Mouse (Mus musculus): ENCODE results near the gene Pagr1b. TPM values are rescaled to one million over a fixed set of nuclear protein-coding genes. Genes with fewer than 3 reads are reported as not detected.

Pagr1b gene
- not detected in 2 replicates for polyA plus RNA-seq (2015; fragmentation: Nextera tagmentation; extraction: Ambion mirVana)

DNA sequence TGATC is at the start of gene Pagr1b:
Gene Pagr1b (minus strand): TSS at position 4 of the 5 bp plus-strand sequence.

DNA sequence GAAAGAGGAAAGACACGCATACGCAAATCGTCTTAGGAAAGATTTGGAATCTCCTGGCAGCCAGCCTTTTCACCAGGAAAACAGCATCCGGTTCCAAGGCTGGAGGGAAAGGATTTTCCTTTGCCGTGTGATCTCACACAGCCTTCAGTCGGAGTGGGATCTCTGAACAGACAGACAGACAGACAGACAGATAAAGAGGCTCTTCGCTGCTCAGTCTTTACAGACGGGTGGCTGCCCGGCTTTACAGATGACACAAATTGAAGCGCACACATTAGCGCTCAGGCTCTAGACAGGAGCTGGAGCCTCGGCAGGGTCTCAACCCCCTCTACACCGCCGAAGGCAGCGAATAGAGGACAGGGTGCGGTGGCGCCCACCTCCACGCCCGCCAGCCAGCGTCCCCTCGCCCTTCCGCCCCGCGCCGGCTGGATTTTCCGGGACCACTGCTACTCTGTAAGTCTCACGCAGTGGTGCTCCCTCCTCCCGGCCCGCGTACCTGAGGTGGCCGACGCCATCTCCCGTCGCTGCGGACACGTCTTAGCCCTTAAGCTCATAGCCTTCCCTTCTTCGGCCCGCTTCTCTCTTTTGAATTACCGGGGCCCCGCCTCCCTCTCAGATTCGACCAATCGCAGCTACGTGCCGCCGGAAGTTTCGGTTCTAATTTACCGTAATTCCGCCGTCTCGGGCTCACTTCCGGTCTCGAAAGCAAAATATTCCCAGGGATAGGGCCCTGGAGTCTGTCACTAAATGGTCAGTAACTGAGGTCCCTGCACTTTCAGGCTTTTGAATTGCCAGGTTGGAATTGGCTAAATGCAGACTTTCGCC is 25.8 kb upstream of the Pagr1b start, which contains the start of gene Kif22:
Gene Kif22 (minus strand): TSS at position 621 of the 822 bp plus-strand sequence.

GRCm38 (mm10) chr7:127026984-127027726 is 10.9 kb upstream of the Pagr1b start, which contains the start of gene Maz:
Gene Maz, minus strand, starts transcription at chr7:127027037.

DNA sequence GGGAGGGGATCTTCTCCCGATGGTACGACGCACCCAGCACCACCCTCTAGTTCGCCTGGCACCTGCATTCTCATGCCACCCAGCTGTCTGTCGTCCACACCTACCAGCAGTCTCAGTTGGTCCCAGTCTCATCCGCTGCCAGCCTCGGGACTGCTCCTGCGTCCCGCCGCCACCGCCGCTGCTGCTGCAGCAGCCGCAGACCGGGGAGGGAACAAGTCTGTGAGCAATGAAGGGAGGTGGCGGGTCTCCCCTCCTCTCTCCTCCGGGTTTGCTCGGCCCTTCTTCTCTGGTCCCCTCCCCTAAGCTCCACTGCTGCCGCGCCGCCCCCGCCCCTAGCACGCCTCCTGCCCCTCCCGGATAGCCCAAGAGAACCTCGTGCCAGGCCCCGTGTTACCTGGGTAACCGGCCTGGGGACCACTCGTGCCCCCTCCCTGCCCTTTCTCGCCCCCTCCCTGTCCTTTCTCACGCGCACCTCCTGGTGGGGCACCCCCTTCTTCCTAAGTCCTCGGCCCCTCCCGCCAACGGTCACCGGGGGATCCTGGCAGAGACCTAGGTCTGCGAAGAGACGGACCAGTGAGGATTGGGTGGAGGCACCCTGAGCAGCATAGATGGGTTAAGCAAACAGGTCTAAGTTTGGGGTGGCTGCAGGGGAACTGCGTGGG is 4.7 kb upstream of the Pagr1b start, which contains the start of the genes Gm42742 and Prrt2:
Gene Gm42742 (minus strand): TSS at position 197 of the 662 bp plus-strand sequence.
Gene Prrt2 (minus strand): TSS at position 311 of the 662 bp plus-strand sequence.

GRCm38 (mm10) chr7:127016971-127017949 is 976 bp upstream of the Pagr1b start, which contains the start of gene Pagr1a:
Gene Pagr1a, minus strand, starts transcription at chr7:127017352.

DNA sequence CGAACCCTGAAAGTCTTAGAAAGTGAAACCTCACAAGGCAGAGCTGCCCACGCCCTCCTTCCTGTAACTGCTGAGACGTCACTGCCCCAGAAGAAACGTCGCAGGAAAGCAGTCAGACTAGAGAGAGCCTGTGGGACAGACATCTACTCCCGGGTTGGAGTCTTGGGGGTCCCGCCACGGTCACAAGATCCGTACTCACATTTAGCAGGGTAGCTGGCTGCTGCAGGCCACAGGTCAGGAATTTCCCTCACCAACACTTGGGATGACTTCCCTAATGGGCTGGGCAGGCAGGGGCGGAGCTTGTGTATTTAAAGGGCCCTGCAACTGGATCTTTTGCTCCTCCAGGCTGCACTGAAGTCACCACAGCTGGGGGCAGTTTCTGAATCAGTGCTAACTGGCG is 2.0 kb downstream of the Pagr1b start, which contains the start of gene Mvp:
Gene Mvp (minus strand): TSS at position 302 of the 400 bp plus-strand sequence.

GRCm38 (mm10) chr7:126975950-126976866 is 40.1 kb downstream of the Pagr1b start, which contains the start of gene Cdiptos:
Gene Cdiptos, minus strand, starts transcription at chr7:126976098.

DNA sequence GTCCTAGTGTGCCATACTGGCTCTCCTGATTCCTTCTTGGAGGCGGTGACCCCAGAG is 40.6 kb downstream of the Pagr1b start, which contains the start of gene Cdipt:
Gene Cdipt (plus strand): TSS at position 22 of the 57 bp plus-strand sequence.

Small RNA genes within 50 kb of the gene (microRNA-seq; reads per million reads assigned to microRNA genes)
- gene Gm44343 = 0 reads per million in 2 experiments

Other genes starting within 250 kb of the Pagr1b start
- 155 and 192 TPM in 2 replicates for gene Ypel3, start 239.5 kb downstream of the Pagr1b start, polyA plus RNA-seq (2015; fragmentation: Nextera tagmentation; extraction: Ambion mirVana)
- gene Tbx6, start 235.0 kb downstream of the Pagr1b start, polyA plus RNA-seq (2015; fragmentation: Nextera tagmentation; extraction: Ambion mirVana) = 0.15 and 0.27 TPM in 2 replicates
- gene Ppp4c, start 224.0 kb downstream of the Pagr1b start, polyA plus RNA-seq (2015; fragmentation: Nextera tagmentation; extraction: Ambion mirVana) = 94.5 and 113 TPM in 2 replicates
- 1.6 and 1.8 TPM in 2 replicates for gene Fam57b, start 218.8 kb downstream of the Pagr1b start, polyA plus RNA-seq (2015; fragmentation: Nextera tagmentation; extraction: Ambion mirVana)
- not detected in 2 replicates for gene 4930451I11Rik, start 184.8 kb downstream of the Pagr1b start, polyA plus RNA-seq (2015; fragmentation: Nextera tagmentation; extraction: Ambion mirVana)
- gene Doc2a, start 169.1 kb downstream of the Pagr1b start, polyA plus RNA-seq (2015; fragmentation: Nextera tagmentation; extraction: Ambion mirVana) = 0.24 and 0.37 TPM in 2 replicates
- gene Hirip3, start 154.5 kb downstream of the Pagr1b start, polyA plus RNA-seq (2015; fragmentation: Nextera tagmentation; extraction: Ambion mirVana) = 10.0 TPM in 2 replicates
- 28.3 and 39.2 TPM in 2 replicates for gene Ino80e, start 154.1 kb downstream of the Pagr1b start, polyA plus RNA-seq (2015; fragmentation: Nextera tagmentation; extraction: Ambion mirVana)
- 17.4 and 18.3 TPM in 2 replicates for gene Taok2, start 131.8 kb downstream of the Pagr1b start, polyA plus RNA-seq (2015; fragmentation: Nextera tagmentation; extraction: Ambion mirVana)
- gene Tmem219, start 93.6 kb downstream of the Pagr1b start, polyA plus RNA-seq (2015; fragmentation: Nextera tagmentation; extraction: Ambion mirVana) = 22.8 and 29.8 TPM in 2 replicates
- gene Kctd13, start 87.6 kb downstream of the Pagr1b start, polyA plus RNA-seq (2015; fragmentation: Nextera tagmentation; extraction: Ambion mirVana) = 6.0 and 7.1 TPM in 2 replicates
- not detected in 2 replicates for gene Asphd1, start 66.9 kb downstream of the Pagr1b start, polyA plus RNA-seq (2015; fragmentation: Nextera tagmentation; extraction: Ambion mirVana)
- 0.65 and 0.96 TPM in 2 replicates for gene Sez6l2, start 65.9 kb downstream of the Pagr1b start, polyA plus RNA-seq (2015; fragmentation: Nextera tagmentation; extraction: Ambion mirVana)
- 45.2 and 57.4 TPM in 2 replicates for gene Cdipt, start 40.6 kb downstream of the Pagr1b start, polyA plus RNA-seq (2015; fragmentation: Nextera tagmentation; extraction: Ambion mirVana)
- gene Cdiptos, start 40.4 kb downstream of the Pagr1b start, polyA plus RNA-seq (2015; fragmentation: Nextera tagmentation; extraction: Ambion mirVana) = 1.2 and 1.6 TPM in 2 replicates
- gene Mvp, start 1.9 kb downstream of the Pagr1b start, polyA plus RNA-seq (2015; fragmentation: Nextera tagmentation; extraction: Ambion mirVana) = 13.8 and 18.8 TPM in 2 replicates
- 37.2 and 37.9 TPM in 2 replicates for gene Pagr1a, start 868 bp upstream of the Pagr1b start, polyA plus RNA-seq (2015; fragmentation: Nextera tagmentation; extraction: Ambion mirVana)
- 9.2 and 17.4 TPM in 2 replicates for gene Gm42742, start 4.6 kb upstream of the Pagr1b start, polyA plus RNA-seq (2015; fragmentation: Nextera tagmentation; extraction: Ambion mirVana)
- gene Prrt2, start 4.7 kb upstream of the Pagr1b start, polyA plus RNA-seq (2015; fragmentation: Nextera tagmentation; extraction: Ambion mirVana) = 3.0 and 4.0 TPM in 2 replicates
- gene Maz, start 10.6 kb upstream of the Pagr1b start, polyA plus RNA-seq (2015; fragmentation: Nextera tagmentation; extraction: Ambion mirVana) = 21.3 and 26.0 TPM in 2 replicates
- 20.9 and 23.2 TPM in 2 replicates for gene Kif22, start 26.0 kb upstream of the Pagr1b start, polyA plus RNA-seq (2015; fragmentation: Nextera tagmentation; extraction: Ambion mirVana)
- gene Zg16, start 70.8 kb upstream of the Pagr1b start, polyA plus RNA-seq (2015; fragmentation: Nextera tagmentation; extraction: Ambion mirVana) = not detected in 2 replicates
- gene AI467606, start 74.9 kb upstream of the Pagr1b start, polyA plus RNA-seq (2015; fragmentation: Nextera tagmentation; extraction: Ambion mirVana) = 2.4 and 2.7 TPM in 2 replicates
- 5.4 and 5.8 TPM in 2 replicates for gene Qprt, start 105.7 kb upstream of the Pagr1b start, polyA plus RNA-seq (2015; fragmentation: Nextera tagmentation; extraction: Ambion mirVana)
- 0.22 and 0.63 TPM in 2 replicates for gene Spn, start 121.3 kb upstream of the Pagr1b start, polyA plus RNA-seq (2015; fragmentation: Nextera tagmentation; extraction: Ambion mirVana)
- gene Cd2bp2, start 179.6 kb upstream of the Pagr1b start, polyA plus RNA-seq (2015; fragmentation: Nextera tagmentation; extraction: Ambion mirVana) = 22.0 and 23.9 TPM in 2 replicates
- 17.3 and 19.1 TPM in 2 replicates for gene Tbc1d10b, start 192.0 kb upstream of the Pagr1b start, polyA plus RNA-seq (2015; fragmentation: Nextera tagmentation; extraction: Ambion mirVana)
- 16,282 and 17,335 TPM in 2 replicates for gene Mylpf, start 192.4 kb upstream of the Pagr1b start, polyA plus RNA-seq (2015; fragmentation: Nextera tagmentation; extraction: Ambion mirVana)
- 8.7 and 9.9 TPM in 2 replicates for gene Zfp553, start 216.6 kb upstream of the Pagr1b start, polyA plus RNA-seq (2015; fragmentation: Nextera tagmentation; extraction: Ambion mirVana)
- gene Sept1, start 216.6 kb upstream of the Pagr1b start, polyA plus RNA-seq (2015; fragmentation: Nextera tagmentation; extraction: Ambion mirVana) = 8.5 and 9.1 TPM in 2 replicates
- gene Zfp771, start 227.8 kb upstream of the Pagr1b start, polyA plus RNA-seq (2015; fragmentation: Nextera tagmentation; extraction: Ambion mirVana) = 31.2 and 37.1 TPM in 2 replicates
- 56.2 and 58.8 TPM in 2 replicates for gene Dctpp1, start 244.2 kb upstream of the Pagr1b start, polyA plus RNA-seq (2015; fragmentation: Nextera tagmentation; extraction: Ambion mirVana)

Measured in skeletal muscle tissue, postnatal 0 days (tissue).